Mouse (Mus musculus) limb, embryonic 14.5 days (tissue): ENCODE measurements around the gene Fundc1. TPM values are rescaled to one million over a fixed set of nuclear protein-coding genes. Genes with fewer than 3 reads are reported as not detected.

ENCODE experiments used
- ATAC-seq: fragments of 200-750 bp; cut with Nextera tagmentation; 2 replicates; pipeline ENCODE4 v1.8.0; 2017; ENCODE audit warnings: low read depth, moderate number of reproducible peaks, moderate TSS enrichment; ENCODE audit not compliant: low FRiP score
- DNase-seq: peaks from one replicate; pipeline ENCODE4 v3.0.0-alpha.2; 2015; ENCODE audit warnings: low spot score
- H3K27ac ChIP-seq: fragments of 300-500 bp; sonication (generic); replicated peaks from 2 replicates; pipeline ENCODE4 v1.5.1; 2014; ENCODE audit warnings: low read depth, mild to moderate bottlenecking, low read length, moderate library complexity, mixed read lengths
- H3K27me3 ChIP-seq: fragments of 300-500 bp; sonication (generic); 2 replicates; pipeline ENCODE4 v1.6.1; 2014; ENCODE audit warnings: low read length, mixed read lengths; ENCODE audit not compliant: control insufficient read depth, insufficient read depth
- H3K36me3 ChIP-seq: fragments of 300-500 bp; sonication (generic); 2 replicates; pipeline ENCODE4 v1.6.1; 2014; ENCODE audit warnings: mild to moderate bottlenecking, low read length, moderate library complexity, mixed read lengths; ENCODE audit not compliant: control insufficient read depth, insufficient read depth
- H3K4me1 ChIP-seq: fragments of 300-500 bp; sonication (generic); 2 replicates; pipeline ENCODE4 v1.6.1; 2014; ENCODE audit warnings: antibody characterized with exemption, low read length, mixed read lengths; ENCODE audit not compliant: control insufficient read depth, insufficient read depth
- H3K4me2 ChIP-seq: fragments of 300-500 bp; sonication (generic); replicated peaks from 2 replicates; pipeline ENCODE4 v1.6.1; 2014; ENCODE audit warnings: low read depth, mild to moderate bottlenecking, low read length, moderate library complexity; ENCODE audit not compliant: severe bottlenecking
- H3K4me3 ChIP-seq: fragments of 300-500 bp; sonication (generic); replicated peaks from 2 replicates; pipeline ENCODE4 v1.5.1; 2014; ENCODE audit warnings: low read length
- H3K9ac ChIP-seq: fragments of 300-500 bp; sonication (generic); 2 replicates; pipeline ENCODE4 v1.6.1; 2014; ENCODE audit warnings: mild to moderate bottlenecking, low read depth, low read length, moderate library complexity; ENCODE audit not compliant: severe bottlenecking
- H3K9me3 ChIP-seq: fragments of 300-500 bp; sonication (generic); 2 replicates; pipeline ENCODE4 v1.6.1; 2016; ENCODE audit warnings: low read length; ENCODE audit not compliant: control insufficient read depth
- POLR2A ChIP-seq: fragments of 200-500 bp; IDR thresholded peaks from 2 replicates; pipeline ENCODE4 v1.8.0; 2012; ENCODE audit warnings: inconsistent platforms, mild to moderate bottlenecking, moderate library complexity, borderline replicate concordance; ENCODE audit not compliant: insufficient read depth, insufficient read length; ENCODE audit errors: extremely low read depth
- WGBS: fragments of 180-500 bp; shearing (Covaris S2); extraction: QIAGEN DNeasy Blood & Tissue Kit; methylation state at CpG from one replicate; pipeline ENCODE4 v1.1.7; 2014; 5-methylcytosine and 5-hydroxymethylcytosine counted together
- polyA plus RNA-seq, 2 experiments: library from polyadenylated mRNA; depleted of rRNA in 1 of 2; stranded (reverse) in 1 of 2; unstranded in 1 of 2; fragments of >200 nt; fragmentation: Nextera tagmentation in 1 of 2; extraction: Ambion mirVana in 1 of 2; gene quantifications; 2 replicates each; pipeline versions ENCODE4 v1.2.1 to v1.2.3; 2012 to 2014

Fundc1 gene
- polyA plus RNA-seq, 2 experiments = 29.4 to 64.4 TPM

- Histone ChIP-seq H3K4me3 (no peak overlapping the region), H3K9me3 (no peaks in the 10 kb centered on the region), H3K27ac (no peak overlapping the region), H3K9ac (no peak overlapping the region), H3K27me3 (no peaks in the 10 kb centered on the region), H3K36me3 (no peaks in the 10 kb centered on the region), H3K4me1 (no peaks in the 10 kb centered on the region), H3K4me2 (no peak overlapping the region)
- no peak for ATAC-seq
- no peak for DNase-seq
- 77% methylated on average over 2 of the region's 2 CpGs for WGBS
- TF ChIP-seq POLR2A = no peak
Observed at GRCm38 (mm10) chrX:17527008-17527407, 45.1 kb downstream of the Fundc1 start.

GRCm38 (mm10) chrX:17521221-17521716, 50.9 kb downstream of the Fundc1 start:
- WGBS = 20% methylated on average over 3 of the region's 3 CpGs
- H3K4me2 ChIP-seq = no peak overlapping the region
- DNase-seq = no peak

GRCm38 (mm10) chrX:17520086-17520485, 52.0 kb downstream of the Fundc1 start:
- H3K36me3 ChIP-seq = no peaks in the 10 kb centered on the region
- no peak overlapping the region for H3K27ac ChIP-seq
- H3K4me1 ChIP-seq = no peaks in the 10 kb centered on the region
- no peaks in the 10 kb centered on the region for H3K27me3 ChIP-seq
- no peak for ATAC-seq
- no peaks in the 10 kb centered on the region for H3K9me3 ChIP-seq
- H3K4me2 ChIP-seq = no peak overlapping the region
- no peak for DNase-seq
- no peak for TF ChIP-seq POLR2A
- H3K9ac ChIP-seq = no peak overlapping the region
- no peak overlapping the region for H3K4me3 ChIP-seq

More at GRCm38 (mm10) chrX:17521221-17521716, 50.9 kb downstream of the Fundc1 start:
- no peaks in the 10 kb centered on the region for H3K4me1 ChIP-seq
- ATAC-seq = no peak
- no peaks in the 10 kb centered on the region for H3K9me3 ChIP-seq
- no peak overlapping the region for H3K9ac ChIP-seq
- H3K27ac ChIP-seq = no peak overlapping the region
- no peak overlapping the region for H3K4me3 ChIP-seq
- no peak for TF ChIP-seq POLR2A
- H3K36me3 ChIP-seq = no peaks in the 10 kb centered on the region
- H3K27me3 ChIP-seq = no peaks in the 10 kb centered on the region

- ATAC-seq (no peak), DNase-seq (no peak)
- Histone ChIP-seq H3K4me2 (no peak overlapping the region), H3K4me3 (no peak overlapping the region), H3K4me1 (no peaks in the 10 kb centered on the region), H3K9ac (no peak overlapping the region), H3K9me3 (no peaks in the 10 kb centered on the region), H3K36me3 (no peaks in the 10 kb centered on the region), H3K27me3 (no peaks in the 10 kb centered on the region), H3K27ac (no peak overlapping the region)
- WGBS = 54% methylated on average over 3 of the region's 3 CpGs
- no peak for TF ChIP-seq POLR2A
Observed at GRCm38 (mm10) chrX:17514012-17514411, 58.1 kb downstream of the Fundc1 start.

- DNase-seq = peak; percentile 40
- TF ChIP-seq POLR2A = no peak
- Histone ChIP-seq H3K36me3 (no peaks in the 10 kb centered on the region), H3K4me2 (no peak overlapping the region), H3K27ac (no peak overlapping the region), H3K9me3 (no peaks in the 10 kb centered on the region), H3K9ac (no peak overlapping the region), H3K4me3 (no peak overlapping the region), H3K27me3 (no peaks in the 10 kb centered on the region), H3K4me1 (no peaks in the 10 kb centered on the region)
- WGBS = 29% methylated on average over 3 of the region's 3 CpGs
- ATAC-seq = no peak
Observed at GRCm38 (mm10) chrX:17512021-17512602, 60.0 kb downstream of the Fundc1 start.
